In the genomic region with DNA sequence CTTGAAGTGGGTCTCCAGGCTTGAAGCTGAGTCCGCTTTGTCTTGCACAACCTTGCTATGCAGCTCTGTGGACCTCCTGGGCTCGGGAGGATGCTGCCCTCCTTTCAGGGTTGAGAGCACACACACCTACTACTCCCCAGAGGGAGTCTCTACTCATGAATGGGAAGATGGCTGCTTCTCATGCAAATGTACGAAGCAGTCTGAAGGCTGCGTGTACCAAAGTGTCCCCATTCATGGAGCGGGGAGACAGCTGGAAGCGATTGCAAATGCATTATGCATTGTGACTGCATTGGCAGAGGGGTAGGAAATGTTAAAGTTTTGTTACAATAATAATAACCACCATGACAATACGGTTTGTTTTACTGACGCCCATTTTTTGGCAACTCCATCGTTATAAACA, we compare ENCODE assay signal across 16 mouse cellular contexts.
"Had no signal": no experiment of that assay in that cellular context is flagged by ENCODE, and none has a peak within 500 bp of the region (broad histone marks: within the 10 kb centered on the region; RNA-seq: fewer than 3 reads in every experiment).

No protein-coding gene starts in this region.

- DNase-seq: kidney, postnatal 14 days; kidney, postnatal 4 days; left cerebral cortex, postnatal 4 days; liver, postnatal 0 days; lung, embryonic 14.5 days; midbrain, embryonic 14.5 days; thymus, adult 18-20 months; thymus, postnatal 14 days; thymus, postnatal 4 days had no signal

- H3K27ac ChIP-seq: limb, embryonic 12.5 days; limb, embryonic 15.5 days; liver, embryonic 14.5 days; macrophage had no signal

- H3K4me3 ChIP-seq: limb, embryonic 12.5 days; limb, embryonic 15.5 days had no signal

- H3K4me1 ChIP-seq: limb, embryonic 12.5 days; limb, embryonic 15.5 days had no signal

- H3K4me2 ChIP-seq: limb, embryonic 12.5 days; limb, embryonic 15.5 days; liver, embryonic 11.5 days; lung, embryonic 14.5 days; midbrain, embryonic 11.5 days had no signal

- H3K36me3 ChIP-seq: limb, embryonic 12.5 days; limb, embryonic 15.5 days had no signal

- H3K9me3 ChIP-seq: limb, embryonic 12.5 days; limb, embryonic 15.5 days had no signal

- H3K9ac ChIP-seq: limb, embryonic 12.5 days; limb, embryonic 15.5 days; liver, embryonic 14.5 days; liver, postnatal 0 days; lung, embryonic 14.5 days had no signal

- ATAC-seq: liver, postnatal 0 days; lung, postnatal 0 days had no signal

- H3K27me3 ChIP-seq: limb, embryonic 12.5 days; limb, embryonic 15.5 days had no signal
